Mouse (Mus musculus): ENCODE measurements around the gene Cnot9. TPM values are rescaled to one million over a fixed set of nuclear protein-coding genes. Genes with fewer than 3 reads are reported as not detected.

Cnot9 gene
- polyA plus RNA-seq, 1 experiment from 2014 or later: 52.4 TPM

DNA sequence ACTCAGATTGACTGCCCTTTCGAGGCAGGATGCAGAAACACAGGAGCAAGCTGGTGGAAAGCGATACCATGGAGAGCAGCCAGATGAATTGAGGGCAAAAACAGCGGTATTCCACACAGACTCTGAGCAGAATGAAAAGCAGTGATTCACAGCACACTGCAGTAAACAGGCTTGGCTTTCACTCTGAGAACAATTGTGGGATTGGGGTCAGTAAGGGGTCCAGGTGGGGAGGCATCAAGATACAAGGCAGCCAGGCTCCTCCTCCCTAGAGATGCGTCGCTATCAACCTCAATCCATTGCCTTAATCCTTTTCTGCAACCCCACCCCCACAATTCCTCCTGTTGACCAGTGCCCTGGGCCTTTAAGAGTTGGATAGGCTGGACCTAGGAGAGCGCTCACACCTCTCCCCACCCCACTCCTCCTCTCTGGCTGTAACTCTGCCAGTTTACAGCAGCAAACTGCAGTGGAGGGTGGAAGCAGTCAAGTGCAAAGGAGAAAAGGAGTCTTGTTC is 36.6 kb downstream of the Cnot9 start, which contains the start of gene Plcd4:
Gene Plcd4 (plus strand): TSS at position 438 of the 511 bp plus-strand sequence.
- Histone ChIP-seq H3K4me1 (no peaks in the 10 kb centered on the region), H3K4me2 (no peak within 1 kb of the TSS), H3K4me3 (no peak within 1 kb of the TSS), H3K27ac (no peak within 1 kb of the TSS), H3K9ac (no peak within 1 kb of the TSS), H3K36me3 (no peaks in the 10 kb centered on the region), H3K9me3 (replicated peaks) (no peaks in the 10 kb centered on the region), H3K27me3 (replicated peaks) (peaks cover 34% of the 10 kb centered on the region)
- 14% methylated on average over 6 of the region's 6 CpGs for WGBS (ENCODE audit: insufficient replicate concordance)
- no peak for ATAC-seq

DNA sequence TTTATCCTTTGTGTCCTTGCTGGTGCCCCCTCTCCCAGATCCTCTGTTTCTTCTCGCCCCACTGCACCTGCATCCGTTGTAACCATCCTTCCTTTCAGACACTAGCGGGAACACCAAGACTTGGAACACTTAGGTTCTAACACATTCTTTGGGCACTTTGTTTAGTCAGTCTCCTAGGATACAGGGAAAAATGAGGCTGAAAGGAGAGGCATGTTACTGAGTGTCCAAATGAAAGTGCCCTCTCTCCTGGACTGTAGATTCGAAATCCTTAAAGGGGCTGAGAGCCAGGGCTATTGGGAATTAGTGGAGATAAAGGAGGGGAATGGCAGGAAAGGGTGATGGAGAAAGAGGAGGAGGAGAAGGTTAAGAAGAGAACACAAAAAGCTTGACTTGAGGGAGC is 38.3 kb downstream of the Cnot9 start, which contains the start of gene Usp37:
Gene Usp37 (minus strand): TSS at position 101 of the 400 bp plus-strand sequence.
- no peaks in the 10 kb centered on the region for H3K9me3 ChIP-seq (replicated peaks)
- H3K4me3 ChIP-seq: no peak within 1 kb of the TSS
- no peak for ATAC-seq
- no peaks in the 10 kb centered on the region for H3K4me1 ChIP-seq
- H3K36me3 ChIP-seq: no peaks in the 10 kb centered on the region
- WGBS (ENCODE audit: insufficient replicate concordance): 71% methylated on average over 4 of the region's 4 CpGs
- no peak within 1 kb of the TSS for H3K27ac ChIP-seq
- peaks cover 37% of the 10 kb centered on the region for H3K27me3 ChIP-seq (replicated peaks)
- H3K4me2 ChIP-seq: no peak within 1 kb of the TSS
- no peak within 1 kb of the TSS for H3K9ac ChIP-seq

DNA sequence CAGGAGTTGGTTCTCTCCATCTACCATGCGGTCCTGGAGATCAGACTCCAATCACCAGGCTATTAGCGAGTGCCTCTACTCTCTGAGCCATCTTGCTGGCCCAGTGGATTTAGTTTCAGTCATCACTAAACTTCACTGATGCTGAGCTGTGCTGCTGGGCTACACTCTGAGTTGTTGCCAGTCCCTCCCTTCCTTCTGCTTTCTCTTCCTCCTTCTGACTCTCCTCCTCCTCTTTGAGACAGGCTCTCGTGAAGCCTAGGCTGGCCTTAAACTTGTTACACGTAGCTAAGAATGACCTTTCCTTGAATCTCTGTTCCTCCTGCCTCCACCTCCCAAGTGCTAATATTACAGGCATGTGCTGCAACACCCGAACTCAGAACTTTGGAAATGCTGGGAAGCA is 53.2 kb downstream of the Cnot9 start:
- H3K27ac ChIP-seq: no peak overlapping the region
- H3K4me1 ChIP-seq: no peaks in the 10 kb centered on the region
- no peaks in the 10 kb centered on the region for H3K9me3 ChIP-seq (replicated peaks)
- H3K4me3 ChIP-seq: no peak overlapping the region
- H3K9ac ChIP-seq: no peak overlapping the region
- ATAC-seq: no peak
- 67% methylated on average over 5 of the region's 5 CpGs for WGBS (ENCODE audit: insufficient replicate concordance)
- H3K27me3 ChIP-seq (replicated peaks): no peaks in the 10 kb centered on the region
- H3K36me3 ChIP-seq: peaks cover 3% of the 10 kb centered on the region; the same call in 1 of the 2 replicates
- no peak overlapping the region for H3K4me2 ChIP-seq

DNA sequence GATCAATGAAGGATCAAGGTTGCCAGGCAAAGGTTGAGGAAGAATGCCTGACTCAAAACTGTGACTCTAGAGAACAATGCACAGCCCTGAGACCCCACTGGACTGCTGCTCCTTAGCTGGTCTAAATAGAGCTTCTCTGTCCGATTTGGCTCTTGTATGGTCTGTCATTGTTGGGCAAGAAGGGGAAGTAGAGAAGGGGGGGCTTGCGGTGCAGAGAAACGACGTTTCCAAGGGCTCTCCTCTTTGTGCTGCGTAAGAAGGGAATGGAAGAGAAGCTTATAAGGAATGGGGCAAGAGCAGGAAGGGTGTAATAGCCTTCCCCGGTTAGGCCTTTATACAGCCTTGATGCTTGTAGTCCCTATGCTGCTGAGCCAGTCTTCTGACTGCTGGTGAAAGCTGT is 60.0 kb downstream of the Cnot9 start:
- no peak for ATAC-seq
- no peak overlapping the region for H3K4me2 ChIP-seq
- H3K9ac ChIP-seq: no peak overlapping the region
- 76% methylated on average over 6 of the region's 6 CpGs for WGBS (ENCODE audit: insufficient replicate concordance)
- H3K27me3 ChIP-seq (replicated peaks): no peaks in the 10 kb centered on the region
- H3K36me3 ChIP-seq: peaks cover 66% of the 10 kb centered on the region
- H3K4me1 ChIP-seq: no peaks in the 10 kb centered on the region
- H3K27ac ChIP-seq: no peak overlapping the region
- H3K4me3 ChIP-seq: no peak overlapping the region
- no peaks in the 10 kb centered on the region for H3K9me3 ChIP-seq (replicated peaks)

DNA sequence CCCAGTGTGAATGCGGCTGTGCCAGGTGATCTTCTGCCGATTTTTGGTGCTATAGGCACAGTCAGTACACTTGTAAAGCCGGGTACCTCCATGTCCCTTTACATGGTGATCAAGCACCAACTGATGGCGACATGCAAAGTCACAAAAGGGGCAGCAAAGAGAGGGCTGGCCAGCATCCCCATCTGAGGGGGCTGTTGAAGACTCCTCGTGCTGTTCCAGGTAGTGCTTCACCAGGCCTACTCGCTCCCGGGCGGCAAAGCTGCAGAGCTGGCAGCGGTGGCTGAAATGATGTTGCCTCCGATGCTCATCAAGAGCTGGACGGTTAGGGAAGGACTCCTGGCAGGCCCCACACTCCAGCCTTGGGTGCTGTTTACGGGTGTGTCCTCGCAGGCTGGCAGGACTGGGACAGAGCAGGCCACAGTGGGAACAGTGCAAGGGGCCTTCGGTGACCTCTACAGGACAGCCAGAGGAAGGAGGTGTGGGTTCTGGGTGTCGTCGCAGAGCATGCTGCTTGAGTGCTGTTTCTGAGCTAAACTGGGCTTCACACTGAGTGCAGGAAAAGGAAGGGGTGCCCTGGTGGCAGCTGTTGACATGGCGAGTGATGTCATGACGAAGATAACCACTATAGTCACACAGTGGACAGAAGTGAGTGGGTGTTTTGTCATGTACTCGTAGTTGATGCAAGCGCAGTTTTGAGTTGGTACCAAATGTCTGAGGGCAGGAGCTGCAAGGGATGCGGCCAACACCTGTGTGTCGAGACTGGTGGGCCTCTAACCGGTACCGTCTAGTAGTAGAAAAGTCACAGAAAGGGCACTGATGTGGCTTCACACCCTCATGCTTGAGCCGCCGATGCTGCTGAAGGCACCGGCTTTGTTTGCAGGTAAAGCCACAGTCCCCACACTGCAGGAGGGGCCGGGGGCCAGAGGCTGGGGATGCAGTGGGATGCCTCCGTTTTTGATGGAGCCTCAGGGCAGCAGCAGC is 64.2 kb downstream of the Cnot9 start:
- Histone ChIP-seq H3K27me3 (replicated peaks) (no peaks in the 10 kb centered on the region), H3K9ac (no peak overlapping the region), H3K9me3 (replicated peaks) (no peaks in the 10 kb centered on the region), H3K4me2 (no peak overlapping the region), H3K4me1 (no peaks in the 10 kb centered on the region), H3K27ac (no peak overlapping the region), H3K36me3 (peaks cover 96% of the 10 kb centered on the region), H3K4me3 (no peak overlapping the region)
- 88% methylated on average over 29 of the region's 29 CpGs for WGBS (ENCODE audit: insufficient replicate concordance)
- no peak for ATAC-seq

Other genes with a start within 250 kb of the Cnot9 start
- 1.2 and 1.5 TPM in 2 replicates for gene Gpbar1, start 227.5 kb upstream of the Cnot9 start, polyA plus RNA-seq (2016; fragmentation: Nextera tagmentation; extraction: Ambion mirVana)
- gene Aamp, start 221.3 kb upstream of the Cnot9 start, polyA plus RNA-seq (2016; fragmentation: Nextera tagmentation; extraction: Ambion mirVana): 119 and 120 TPM in 2 replicates
- 45.7 and 48.7 TPM in 2 replicates for gene Pnkd, start 221.1 kb upstream of the Cnot9 start, polyA plus RNA-seq (2016; fragmentation: Nextera tagmentation; extraction: Ambion mirVana)
- gene Tmbim1, start 200.4 kb upstream of the Cnot9 start, polyA plus RNA-seq (2016; fragmentation: Nextera tagmentation; extraction: Ambion mirVana): 17.5 and 18.6 TPM in 2 replicates
- 0.11 and 0.14 TPM in 2 replicates for gene Catip, start 143.9 kb upstream of the Cnot9 start, polyA plus RNA-seq (2016; fragmentation: Nextera tagmentation; extraction: Ambion mirVana)
- gene Slc11a1, start 130.9 kb upstream of the Cnot9 start, polyA plus RNA-seq (2016; fragmentation: Nextera tagmentation; extraction: Ambion mirVana): 8.6 and 9.0 TPM in 2 replicates
- gene Ctdsp1, start 114.5 kb upstream of the Cnot9 start, polyA plus RNA-seq (2016; fragmentation: Nextera tagmentation; extraction: Ambion mirVana): 42.0 and 42.4 TPM in 2 replicates
- 0.81 and 0.93 TPM in 2 replicates for gene Vil1, start 96.7 kb upstream of the Cnot9 start, polyA plus RNA-seq (2016; fragmentation: Nextera tagmentation; extraction: Ambion mirVana)
- gene Plcd4, start 36.8 kb downstream of the Cnot9 start, polyA plus RNA-seq (2016; fragmentation: Nextera tagmentation; extraction: Ambion mirVana): 0.12 and 0.14 TPM in 2 replicates
- gene Usp37, start 38.2 kb downstream of the Cnot9 start, polyA plus RNA-seq (2016; fragmentation: Nextera tagmentation; extraction: Ambion mirVana): 19.2 and 19.9 TPM in 2 replicates
- gene Zfp142, start 82.2 kb downstream of the Cnot9 start, polyA plus RNA-seq (2016; fragmentation: Nextera tagmentation; extraction: Ambion mirVana): 3.8 and 3.9 TPM in 2 replicates
- gene Bcs1l, start 82.2 kb downstream of the Cnot9 start, polyA plus RNA-seq (2016; fragmentation: Nextera tagmentation; extraction: Ambion mirVana): 16.2 and 16.3 TPM in 2 replicates
- 14.7 and 15.9 TPM in 2 replicates for gene Rnf25, start 95.3 kb downstream of the Cnot9 start, polyA plus RNA-seq (2016; fragmentation: Nextera tagmentation; extraction: Ambion mirVana)
- 0.75 and 1.2 TPM in 2 replicates for gene Stk36, start 95.4 kb downstream of the Cnot9 start, polyA plus RNA-seq (2016; fragmentation: Nextera tagmentation; extraction: Ambion mirVana)
- gene Ttll4, start 155.7 kb downstream of the Cnot9 start, polyA plus RNA-seq (2016; fragmentation: Nextera tagmentation; extraction: Ambion mirVana): 15.4 and 17.8 TPM in 2 replicates
- gene Cyp27a1, start 207.5 kb downstream of the Cnot9 start, polyA plus RNA-seq (2016; fragmentation: Nextera tagmentation; extraction: Ambion mirVana): 2.3 and 2.8 TPM in 2 replicates
- 0.13 TPM in 1 of 2 replicates, not detected in the other for gene Prkag3, start 243.2 kb downstream of the Cnot9 start, polyA plus RNA-seq (2016; fragmentation: Nextera tagmentation; extraction: Ambion mirVana)

Data from liver, embryonic 12.5 days (tissue).